Mouse (Mus musculus) liver, embryonic 14.5 days (tissue): ENCODE results near the gene Ctnnb1. TPM values are rescaled to one million over a fixed set of nuclear protein-coding genes. Genes with fewer than 3 reads are reported as not detected.

Source experiments
- ATAC-seq: fragments of 200-750 bp; cut with Nextera tagmentation; 2 replicates; pipeline ENCODE4 v1.8.0; 2017; ENCODE audit warnings: moderate number of reproducible peaks, mild to moderate bottlenecking, moderate library complexity; ENCODE audit not compliant: insufficient read depth
- DNase-seq, 3 experiments: peaks; one replicate each; pipeline ENCODE4 v3.0.0-alpha.2; 2012 to 2013; ENCODE audit warnings: low read depth in 3 of 3, low spot score in 3 of 3
- H3K27ac ChIP-seq: fragments of 300-500 bp; sonication (generic); 2 replicates; pipeline ENCODE4 v1.5.1; 2014; ENCODE audit warnings: moderate library complexity, mild to moderate bottlenecking, control low read depth, inconsistent platforms
- H3K27me3 ChIP-seq: fragments of 300-500 bp; sonication (generic); 2 replicates; pipeline ENCODE4 v1.6.1; 2014; ENCODE audit warnings: mild to moderate bottlenecking, low read length, moderate library complexity; ENCODE audit not compliant: control insufficient read depth, insufficient read depth
- H3K36me3 ChIP-seq: fragments of 300-500 bp; sonication (generic); replicated peaks from 2 replicates; pipeline ENCODE4 v1.6.1; 2014; ENCODE audit warnings: low read depth; ENCODE audit not compliant: control insufficient read depth, insufficient read depth
- H3K4me1 ChIP-seq, 2 experiments: fragments of 200-500 bp in 1 of 2; fragments of 300-500 bp in 1 of 2; sonication (generic) in 1 of 2; replicated peaks; 2 replicates each; pipeline ENCODE4 v1.6.1; 2012 to 2014; ENCODE audit warnings: antibody characterized with exemption in 1 of 2, inconsistent platforms in 1 of 2, low read length in 1 of 2; ENCODE audit not compliant: control insufficient read depth in 2 of 2, insufficient read depth in 2 of 2
- H3K4me2 ChIP-seq: fragments of 300-500 bp; sonication (generic); 2 replicates; pipeline ENCODE4 v1.6.1; 2014; ENCODE audit warnings: low read depth, mild to moderate bottlenecking, control low read depth, moderate library complexity
- H3K4me3 ChIP-seq, 2 experiments: fragments of 200-500 bp in 1 of 2; fragments of 300-500 bp in 1 of 2; sonication (generic) in 1 of 2; 2 replicates each; pipeline ENCODE4 v1.5.1; 2012 to 2014; ENCODE audit warnings: low read depth in 2 of 2, low read length in 2 of 2, mild to moderate bottlenecking in 2 of 2, control low read depth in 1 of 2, inconsistent platforms in 1 of 2, moderate library complexity in 1 of 2; ENCODE audit not compliant: insufficient read depth in 1 of 2
- H3K9ac ChIP-seq: fragments of 300-500 bp; sonication (generic); replicated peaks from 2 replicates; pipeline ENCODE4 v1.6.1; 2014; ENCODE audit warnings: mild to moderate bottlenecking, control low read depth, moderate library complexity
- H3K9me3 ChIP-seq: fragments of 300-500 bp; sonication (generic); 2 replicates; pipeline ENCODE4 v1.6.1; 2016; ENCODE audit warnings: low read length, mixed read lengths; ENCODE audit not compliant: control insufficient read depth
- CTCF ChIP-seq: IDR thresholded peaks from 2 replicates; pipeline ENCODE4 v1.5.1; 2016; ENCODE audit warnings: antibody characterized with exemption, low read depth, control low read depth
- EP300 ChIP-seq: IDR thresholded peaks from 2 replicates; pipeline ENCODE4 v1.6.1; 2016; ENCODE audit warnings: antibody characterized with exemption, low read depth
- WGBS: fragments of 180-500 bp; shearing (Covaris S2); extraction: QIAGEN DNeasy Blood & Tissue Kit; methylation state at CpG from one replicate; pipeline ENCODE4 v1.1.7; 2014; ENCODE audit not compliant: insufficient replicate concordance; 5-methylcytosine and 5-hydroxymethylcytosine counted together
- polyA plus RNA-seq, 2 experiments: library from polyadenylated mRNA; depleted of rRNA in 1 of 2; stranded (reverse) in 1 of 2; unstranded in 1 of 2; fragments of >200 nt; fragmentation: Nextera tagmentation in 1 of 2; extraction: Ambion mirVana in 1 of 2; gene quantifications; 2 replicates each; pipeline versions ENCODE4 v1.2.1 to v1.2.3; 2012 to 2014

Gene Ctnnb1
- polyA plus RNA-seq, 2 experiments: 69.5 to 105 TPM

DNA sequence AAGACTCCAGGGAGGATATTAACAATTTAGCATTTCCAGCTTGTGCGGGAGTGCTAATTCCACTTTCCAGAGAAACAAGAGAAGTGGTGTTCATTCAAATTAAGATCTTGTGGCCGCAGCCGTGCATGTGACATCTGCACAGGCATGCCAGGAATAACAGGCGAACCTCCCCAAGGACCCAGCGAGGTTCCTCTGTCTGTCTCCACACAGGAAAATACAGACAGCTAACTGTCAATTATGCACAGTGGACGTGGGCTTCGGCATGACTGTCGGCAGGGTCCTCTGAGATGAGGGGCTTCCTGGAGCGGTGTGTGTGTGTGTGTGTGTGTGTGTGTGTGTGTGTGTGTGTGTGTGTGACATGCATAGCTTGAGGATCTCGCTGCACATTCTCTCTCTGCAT lies 64.0 kb downstream of the Ctnnb1 start:
- whole genome bisulfite sequencing: 57% methylated on average over 10 of the region's 10 CpGs
- H3K36me3 ChIP-seq: no peaks in the 10 kb centered on the region
- no peak overlapping the region for H3K9ac ChIP-seq
- H3K4me1 ChIP-seq: no peaks in the 10 kb centered on the region
- no peaks in the 10 kb centered on the region for H3K27me3 ChIP-seq
- H3K4me2 ChIP-seq: no peak overlapping the region
- DNase-seq: no peak
- no peak for ATAC-seq
- H3K27ac ChIP-seq: no peak overlapping the region
- no peaks in the 10 kb centered on the region for H3K9me3 ChIP-seq
- no peak for TF ChIP-seq EP300
- TF ChIP-seq CTCF: no peak
- no peak overlapping the region for H3K4me3 ChIP-seq

DNA sequence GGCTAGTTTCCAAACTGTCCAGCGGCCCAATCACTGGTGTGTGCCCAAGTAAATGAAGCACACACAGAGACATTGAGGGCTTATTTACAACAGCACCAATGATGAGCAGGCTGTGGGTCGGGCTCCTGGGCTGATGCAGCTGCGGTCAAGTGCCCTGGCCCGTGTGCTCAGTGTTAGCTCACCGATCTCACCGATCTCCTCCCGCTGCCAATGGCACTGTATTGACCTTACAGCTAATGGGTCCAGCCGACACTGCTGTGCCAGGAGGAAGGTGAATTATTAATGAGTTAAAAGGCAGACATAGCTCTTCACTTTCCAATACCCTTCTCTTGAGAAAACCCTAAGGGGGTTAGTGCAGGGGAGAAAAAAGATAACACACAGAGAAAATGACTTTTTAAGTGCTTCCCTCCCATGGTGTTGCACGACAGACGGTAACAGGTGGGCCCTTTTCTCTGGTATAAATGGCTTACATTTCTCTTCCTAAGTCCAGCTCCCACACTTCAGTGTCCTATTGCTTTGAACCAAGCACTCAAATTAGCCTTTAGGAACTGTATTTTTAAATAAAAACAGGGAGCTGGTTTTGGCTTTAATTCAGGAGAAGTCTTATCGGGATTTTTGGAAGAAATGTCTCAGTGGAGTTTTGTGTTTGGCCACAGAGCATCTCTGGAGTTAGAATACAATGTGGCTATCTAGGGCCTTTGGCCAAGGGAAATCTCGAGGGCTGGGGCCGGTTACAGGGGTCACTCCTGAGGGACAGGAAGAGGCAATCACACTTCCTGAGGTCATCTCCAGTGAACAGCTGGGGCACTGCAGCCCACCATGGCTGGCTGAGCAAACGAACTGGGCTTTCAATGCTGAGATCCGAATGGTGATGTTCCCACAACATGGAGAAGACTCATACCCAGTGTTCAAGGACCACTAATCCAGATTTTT lies 65.5 kb downstream of the Ctnnb1 start:
- Histone ChIP-seq H3K27me3 (no peaks in the 10 kb centered on the region), H3K27ac (no peak overlapping the region), H3K4me2 (no peak overlapping the region), H3K9ac (no peak overlapping the region), H3K9me3 (no peaks in the 10 kb centered on the region), H3K36me3 (no peaks in the 10 kb centered on the region), H3K4me3 (no peak overlapping the region), H3K4me1 (no peaks in the 10 kb centered on the region)
- WGBS: 58% methylated on average over 15 of the region's 15 CpGs
- DNase-seq (no peak), ATAC-seq (no peak)
- TF ChIP-seq CTCF (no peak), EP300 (no peak)

DNA sequence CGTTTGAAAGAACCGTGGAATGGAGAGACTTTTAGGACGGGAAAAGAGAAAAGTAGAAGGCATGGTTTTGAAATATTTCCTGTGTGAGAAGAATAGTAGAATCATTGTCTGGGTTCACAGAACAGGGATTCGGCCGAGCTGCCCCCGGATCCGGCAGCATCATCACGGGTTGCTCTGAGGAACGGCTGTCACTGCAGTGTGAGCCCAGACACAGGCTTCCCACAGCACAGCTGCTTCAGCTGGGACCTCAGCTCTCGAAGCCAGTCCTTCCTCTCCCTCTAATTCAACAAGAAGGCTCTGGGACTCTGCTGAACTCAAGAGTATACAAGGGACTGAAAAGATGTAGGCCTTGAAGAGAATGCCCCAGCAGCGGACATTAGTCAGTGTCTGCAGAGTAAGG lies 69.7 kb downstream of the Ctnnb1 start:
- ATAC-seq (no peak), DNase-seq (no peak)
- Histone ChIP-seq H3K4me1 (peaks cover 0 to 4% of the 10 kb centered on the region in 2 experiments; a peak in 2 of 4 replicates), H3K27ac (no peak overlapping the region), H3K4me2 (no peak overlapping the region), H3K4me3 (no peak overlapping the region), H3K27me3 (no peaks in the 10 kb centered on the region), H3K9me3 (no peaks in the 10 kb centered on the region), H3K9ac (no peak overlapping the region), H3K36me3 (no peaks in the 10 kb centered on the region)
- 62% methylated on average over 11 of the region's 11 CpGs for WGBS
- TF ChIP-seq CTCF (no peak), EP300 (no peak)

DNA sequence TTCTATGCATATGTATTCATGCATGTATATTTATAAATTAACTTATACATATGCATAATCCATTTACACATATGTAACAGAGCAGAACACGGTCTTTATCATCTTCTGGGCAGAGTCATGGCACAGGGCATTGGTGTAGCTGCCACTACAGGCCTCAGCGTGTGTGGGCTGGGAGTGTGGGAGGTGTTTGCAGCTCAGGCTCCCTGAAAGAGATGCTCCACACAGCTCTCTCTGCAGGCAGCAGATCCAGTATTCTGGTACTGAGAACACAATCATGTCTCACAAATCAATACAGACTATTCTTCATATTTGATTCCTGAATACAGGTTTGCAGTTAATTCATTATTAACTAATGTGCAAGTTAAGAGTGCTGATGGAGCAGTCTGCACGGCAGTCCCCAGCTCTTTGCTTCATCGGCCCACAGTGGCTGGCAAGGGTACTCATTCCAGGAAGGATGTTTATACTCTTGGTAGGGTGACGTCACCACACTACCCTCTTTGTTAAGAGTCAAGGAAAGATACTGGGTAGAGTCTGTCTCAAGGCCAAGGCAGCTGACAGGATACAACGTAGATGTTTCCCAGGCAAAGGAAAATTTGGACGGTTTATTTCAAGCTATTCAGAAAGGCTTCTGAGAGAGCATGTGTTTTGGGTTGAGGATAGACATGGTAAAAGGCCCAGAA lies 71.8 kb downstream of the Ctnnb1 start:
- Histone ChIP-seq H3K36me3 (no peaks in the 10 kb centered on the region), H3K27ac (no peak overlapping the region), H3K4me1 (peaks cover 0 to 4% of the 10 kb centered on the region in 2 experiments; a peak in 2 of 4 replicates), H3K27me3 (no peaks in the 10 kb centered on the region), H3K9ac (no peak overlapping the region), H3K4me3 (no peak overlapping the region), H3K9me3 (no peaks in the 10 kb centered on the region), H3K4me2 (no peak overlapping the region)
- 47% methylated on average over 7 of the region's 7 CpGs for WGBS
- TF ChIP-seq CTCF: no peak
- no peak for TF ChIP-seq EP300
- ATAC-seq (no peak), DNase-seq (no peak)
